Mouse (Mus musculus) spleen, adult 2 months (tissue): ENCODE results near the gene Arhgap17. TPM values are rescaled to one million over a fixed set of nuclear protein-coding genes. Genes with fewer than 3 reads are reported as not detected.
A peak's percentile ranks its signal among the peaks of the same experiment; 100 is the strongest.

ENCODE experiments used
- DNase-seq, 2 experiments: peaks; one replicate each; pipeline versions ENCODE4 v3.0.0 to v3.0.0-alpha.2; 2012 to 2021; ENCODE audit warnings: low spot score in 2 of 2, low read depth in 1 of 2
- H3K27ac ChIP-seq: fragments of 200-500 bp; 2 replicates; pipeline ENCODE4 v1.5.1; 2012; ENCODE audit warnings: low read length, inconsistent platforms; ENCODE audit not compliant: insufficient read depth
- H3K27me3 ChIP-seq: fragments of 200-500 bp; 2 replicates; pipeline ENCODE4 v1.6.1; 2012; ENCODE audit warnings: mild to moderate bottlenecking, moderate library complexity, low read length, inconsistent platforms; ENCODE audit not compliant: control insufficient read depth, insufficient read depth
- H3K36me3 ChIP-seq: fragments of 200-500 bp; 2 replicates; pipeline ENCODE4 v1.6.1; 2012; ENCODE audit warnings: mild to moderate bottlenecking, low read length, inconsistent platforms; ENCODE audit not compliant: control insufficient read depth, insufficient read depth
- H3K4me1 ChIP-seq: fragments of 200-500 bp; 2 replicates; pipeline ENCODE4 v1.6.1; 2011; ENCODE audit warnings: inconsistent platforms; ENCODE audit not compliant: control insufficient read depth, insufficient read depth, insufficient read length
- H3K4me3 ChIP-seq: fragments of 200-500 bp; 2 replicates; pipeline ENCODE4 v1.5.1; 2011; ENCODE audit warnings: mild to moderate bottlenecking, inconsistent platforms; ENCODE audit not compliant: insufficient read depth, insufficient read length; ENCODE audit errors: extremely low read depth
- CTCF ChIP-seq: fragments of 200-500 bp; IDR thresholded peaks from 2 replicates; pipeline ENCODE4 v1.5.1; 2011; ENCODE audit warnings: mild to moderate bottlenecking, inconsistent platforms; ENCODE audit not compliant: insufficient read depth, insufficient read length, insufficient replicate concordance; ENCODE audit errors: extremely low read depth
- POLR2A ChIP-seq: fragments of 200-500 bp; IDR thresholded peaks from 2 replicates; pipeline ENCODE4 v1.6.1; 2011; ENCODE audit warnings: low read depth, low read length, inconsistent platforms
- WGBS: fragments of 180-500 bp; shearing (Covaris S2); methylation state at CpG from one replicate; pipeline ENCODE4 v1.1.7; 2018; 5-methylcytosine and 5-hydroxymethylcytosine counted together
- polyA plus RNA-seq: library from polyadenylated mRNA; depleted of rRNA; stranded (reverse); fragments of >200 nt; gene quantifications from 2 replicates; pipeline ENCODE4 v1.2.3, GENCODE M21; 2012; rRNA removed

Arhgap17 gene
- 68.0 and 83.6 TPM in 2 replicates for polyA plus RNA-seq

DNA sequence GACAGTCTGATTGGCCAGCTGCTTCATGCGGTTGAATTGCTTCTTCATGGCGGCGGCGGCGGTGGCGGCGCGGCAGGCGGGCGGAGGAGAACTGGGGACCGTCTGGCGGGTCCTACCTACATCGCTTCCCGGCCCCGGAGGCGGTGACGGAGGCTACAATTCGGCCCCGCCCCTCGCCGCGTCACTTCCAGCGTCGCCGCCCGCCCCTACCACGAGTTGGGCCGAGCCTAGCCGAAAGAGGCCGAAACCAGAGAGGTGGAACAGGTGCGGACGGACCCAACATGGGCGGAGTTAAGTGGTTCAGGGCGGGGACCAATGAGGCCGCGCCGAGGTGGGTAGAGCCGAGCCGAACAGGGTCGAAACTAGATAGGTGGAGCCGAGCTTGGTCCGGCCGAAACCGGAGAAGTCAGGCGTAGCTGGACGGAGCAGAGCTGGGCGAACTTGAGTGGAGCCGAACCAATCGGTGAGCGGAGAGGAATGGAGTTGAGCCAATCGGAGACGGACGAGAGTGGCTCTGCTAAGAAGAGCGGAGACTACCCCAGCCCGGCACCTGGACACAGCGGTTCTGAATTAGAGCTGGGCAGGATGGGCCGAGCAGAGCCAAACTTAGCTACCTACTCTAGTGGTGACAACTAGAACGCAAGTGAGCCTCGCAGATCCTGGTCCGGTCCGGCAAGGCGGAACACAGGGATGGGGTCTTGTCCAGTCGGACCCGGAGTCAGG is at the start of gene Arhgap17, which contains the start of gene Lcmt1:
Gene Arhgap17 (minus strand): TSS at position 157 of the 723 bp plus-strand sequence.
Gene Lcmt1 (plus strand): TSS at position 26 of the 723 bp plus-strand sequence.
- Histone ChIP-seq H3K36me3 (0 out of 2 replicates have a peak, but pooled peaks cover 2% of the 10 kb centered on the region), H3K4me3 (peak within 1 kb of the TSS; percentile 85), H3K27ac (peak within 1 kb of the TSS; percentile 86), H3K4me1 (peaks cover 25% of the 10 kb centered on the region; the same call in 1 of the 2 replicates), H3K27me3 (no peaks in the 10 kb centered on the region)
- WGBS, result 1% methylated on average over 64 of the region's 64 CpGs
- TF ChIP-seq POLR2A (peak; percentile 54), CTCF (no peak)
- DNase-seq, result peak; percentile 91 to 99

GRCm38 (mm10) chr7:123417661-123418060 is 47.9 kb upstream of the Arhgap17 start:
- Histone ChIP-seq H3K36me3 (peaks cover 9% of the 10 kb centered on the region), H3K4me1 (no peaks in the 10 kb centered on the region), H3K27me3 (no peaks in the 10 kb centered on the region), H3K4me3 (no peak overlapping the region), H3K27ac (no peak overlapping the region)
- DNase-seq, result no peak
- 95% methylated on average over 3 of the region's 3 CpGs for WGBS
- TF ChIP-seq POLR2A (no peak), CTCF (no peak)

DNA sequence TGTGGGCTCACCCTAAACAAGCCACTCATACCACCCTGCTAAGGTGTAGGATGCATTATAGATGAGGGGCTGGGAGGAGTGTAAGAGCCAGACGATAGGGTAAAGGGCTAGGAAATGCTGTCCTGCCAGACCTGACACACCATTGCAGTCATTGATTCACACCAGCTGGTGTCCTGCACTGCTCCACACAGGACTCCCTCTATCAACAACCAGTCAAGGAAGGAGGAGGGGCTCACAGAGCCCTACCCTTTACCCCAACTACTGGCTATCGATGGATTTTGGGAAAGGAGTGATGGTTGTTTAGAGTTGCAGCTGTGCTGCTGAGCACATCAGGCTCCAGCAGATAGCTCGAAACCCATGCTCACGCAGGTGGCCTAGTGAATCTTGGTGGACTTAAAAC is 47.1 kb upstream of the Arhgap17 start:
- Histone ChIP-seq H3K36me3 (peaks cover 3% of the 10 kb centered on the region), H3K4me1 (no peaks in the 10 kb centered on the region), H3K27me3 (no peaks in the 10 kb centered on the region), H3K27ac (no peak overlapping the region), H3K4me3 (no peak overlapping the region)
- no peak for TF ChIP-seq POLR2A
- TF ChIP-seq CTCF, result no peak
- DNase-seq, result no peak
- 92% methylated on average over 4 of the region's 4 CpGs for WGBS

- DNase-seq, result no peak
- TF ChIP-seq CTCF (no peak), POLR2A (no peak)
- Histone ChIP-seq H3K4me3 (no peak overlapping the region), H3K4me1 (no peaks in the 10 kb centered on the region), H3K27me3 (no peaks in the 10 kb centered on the region), H3K36me3 (no peaks in the 10 kb centered on the region), H3K27ac (no peak overlapping the region)
- WGBS, result 87% methylated on average over 3 of the region's 3 CpGs
Measured at GRCm38 (mm10) chr7:123412143-123412542, 42.4 kb upstream of the Arhgap17 start.

DNA sequence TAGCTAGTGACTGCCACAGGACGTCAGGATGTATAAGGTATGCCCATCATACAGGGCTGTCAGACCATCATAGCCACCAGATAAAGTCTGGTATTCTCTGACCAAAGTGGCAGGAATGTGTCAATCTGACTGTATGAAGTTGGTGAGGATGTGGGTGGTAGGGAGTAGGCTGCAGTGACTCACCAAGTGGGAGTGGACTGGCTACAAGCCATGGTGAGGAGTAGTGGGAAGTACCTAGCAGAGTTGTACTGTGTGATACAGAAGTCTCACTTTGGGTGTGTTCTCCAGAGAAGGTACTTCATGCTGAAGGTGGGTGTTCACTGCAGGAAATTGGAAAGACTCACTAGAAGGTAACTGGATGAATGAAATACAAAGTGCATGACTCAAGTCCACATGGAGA is 41.4 kb upstream of the Arhgap17 start:
- Histone ChIP-seq H3K4me1 (no peaks in the 10 kb centered on the region), H3K4me3 (no peak overlapping the region), H3K27ac (no peak overlapping the region), H3K27me3 (no peaks in the 10 kb centered on the region), H3K36me3 (no peaks in the 10 kb centered on the region)
- TF ChIP-seq POLR2A, result no peak
- no peak for TF ChIP-seq CTCF
- WGBS, result 81% methylated on average over 1 of the region's 1 CpGs
- DNase-seq, result no peak

GRCm38 (mm10) chr7:123410502-123410901 is 40.8 kb upstream of the Arhgap17 start:
- H3K4me3 ChIP-seq, result no peak overlapping the region
- DNase-seq, result no peak
- H3K36me3 ChIP-seq, result no peaks in the 10 kb centered on the region
- TF ChIP-seq POLR2A (no peak), CTCF (no peak)
- WGBS, result 91% methylated on average over 7 of the region's 7 CpGs
- H3K4me1 ChIP-seq, result no peaks in the 10 kb centered on the region
- no peaks in the 10 kb centered on the region for H3K27me3 ChIP-seq
- no peak overlapping the region for H3K27ac ChIP-seq

GRCm38 (mm10) chr7:123406988-123407387 is 37.3 kb upstream of the Arhgap17 start:
- 89% methylated on average over 4 of the region's 4 CpGs for WGBS
- peaks cover 2% of the 10 kb centered on the region; the same call in 1 of the 2 replicates for H3K36me3 ChIP-seq
- H3K4me3 ChIP-seq, result no peak overlapping the region
- TF ChIP-seq POLR2A, result no peak
- no peak for TF ChIP-seq CTCF
- no peak for DNase-seq
- no peaks in the 10 kb centered on the region for H3K4me1 ChIP-seq
- H3K27me3 ChIP-seq, result no peaks in the 10 kb centered on the region
- no peak overlapping the region for H3K27ac ChIP-seq
